Mouse (Mus musculus): ENCODE measurements at regions not wholly inside any gene's neighbourhood (a gene's known extent, or its start where the extent isn't known, plus 50 kb on each side); places are given as distances from the start of the nearest gene placed in this dataset.

GRCm38 (mm10) chr10:99827476-99827875 lies 68.0 kb upstream of the Csl start:
- Histone ChIP-seq H3K79me2 (replicated peaks; ENCODE audit: control insufficient read depth, extremely low read depth, insufficient read depth, poor library complexity, severe bottlenecking) (no peaks in the 10 kb centered on the region), H3K9ac (ENCODE audit: insufficient read depth, low read depth) (no peak overlapping the region)
- dilution Hi-C loops (cut with MboI; ENCODE audit: extremely low pct_ligation_motif_present, extremely low pct_unique_long_range_greater_than_20kb, low sequenced_read_pairs): no loop called here

DNA sequence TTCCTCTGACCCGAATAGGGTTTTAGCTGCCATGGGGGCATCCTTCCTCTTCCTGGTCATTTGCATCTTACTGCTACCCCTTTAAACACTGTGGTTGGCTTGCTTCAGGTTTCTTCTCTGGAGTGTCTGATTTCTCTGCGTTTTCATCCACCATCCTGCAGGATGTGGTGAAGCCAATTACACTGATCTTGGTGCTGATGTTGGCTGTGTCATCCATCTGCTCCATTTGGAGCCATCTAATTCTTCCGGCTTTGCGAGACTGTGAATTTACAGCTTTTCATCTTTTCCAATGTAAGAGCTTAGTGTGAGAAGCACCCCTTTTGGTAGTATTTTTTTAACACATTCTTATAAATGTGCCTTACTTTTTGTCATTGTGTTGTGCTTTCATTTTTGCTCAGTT lies 66.4 kb upstream of the Csl start:
- in situ Hi-C loops (cut with MboI; ENCODE audit: low pct_ligation_motif_present, low pct_unique_long_range_greater_than_20kb, low sequenced_read_pairs): no loop called here
- no peak overlapping the region for H3K27ac ChIP-seq (ENCODE audit: insufficient read depth, low read depth)

More at GRCm38 (mm10) chr10:99827476-99827875, 68.0 kb upstream of the Csl start:
- Histone ChIP-seq H3K27me3 (replicated peaks) (no peaks in the 10 kb centered on the region), H3K4me3 (replicated peaks in 1 of 3; ENCODE audit: low read depth in 2 of 3, low read length in 2 of 3, poor library complexity in 1 of 3) (no peak overlapping the region), H3K4me2 (ENCODE audit: insufficient read depth, low read depth, poor library complexity, severe bottlenecking) (no peak overlapping the region), H3K9me3 (replicated peaks; ENCODE audit: low read length) (peaks cover 41% of the 10 kb centered on the region), H3K36me3 (replicated peaks in 1 of 2; ENCODE audit: control insufficient read depth in 1 of 2, insufficient read depth in 1 of 2, low read length in 1 of 2) (no peaks in the 10 kb centered on the region), H3K4me1 (ENCODE audit: control insufficient read depth in 1 of 2, insufficient read depth in 2 of 2) (no peaks in the 10 kb centered on the region), H3K27ac (ENCODE audit: insufficient read depth, low read depth) (no peak overlapping the region)
- TF ChIP-seq ZKSCAN1 (IDR thresholded peaks at IDR 0.05; ENCODE audit: borderline replicate concordance, low read depth, low read length) (no peak), ETS1 (conservative IDR thresholded peaks at IDR 0.05; ENCODE audit: low read depth, low read length) (no peak), HCFC1 (IDR thresholded peaks at IDR 0.05; ENCODE audit: low read depth, low read length) (no peak), BHLHE40 (IDR thresholded peaks at IDR 0.05; ENCODE audit: low read depth, low read length) (no peak), MYC (IDR thresholded peaks at IDR 0.05; ENCODE audit: low read depth, low read length) (no peak), JUND (conservative IDR thresholded peaks at IDR 0.05; ENCODE audit: low read depth, low read length) (no peak), IRF4 (IDR thresholded peaks at IDR 0.05; ENCODE audit: low read depth, low read length) (no peak), POLR2A (IDR thresholded peaks at IDR 0.05; ENCODE audit: low read depth, low read length) (no peak), POLR2AphosphoS2 (IDR thresholded peaks at IDR 0.05; ENCODE audit: low read depth, low read length) (no peak), MAX (IDR thresholded peaks at IDR 0.05; ENCODE audit: low read length) (no peak), NELFE (IDR thresholded peaks at IDR 0.05; ENCODE audit: low read depth, low read length) (no peak), SMC3 (IDR thresholded peaks at IDR 0.05; ENCODE audit: low read depth, low read length) (no peak), ZMIZ1 (IDR thresholded peaks at IDR 0.05; ENCODE audit: low read depth, low read length) (no peak), JUN (IDR thresholded peaks at IDR 0.05; ENCODE audit: insufficient read depth, low read depth, low read length) (no peak), USF2 (conservative IDR thresholded peaks at IDR 0.05; ENCODE audit: low read depth, low read length) (no peak), ZC3H11A (IDR thresholded peaks at IDR 0.05; ENCODE audit: low read depth, low read length) (no peak)
- no peak for DNase-seq (ENCODE audit: extremely low read depth)
- in situ Hi-C loops (cut with MboI; ENCODE audit: low pct_ligation_motif_present, low pct_unique_long_range_greater_than_20kb, low sequenced_read_pairs): no loop called here

More for the DNA sequence above, 66.4 kb upstream of the Csl start:
- dilution Hi-C loops (cut with MboI; ENCODE audit: extremely low pct_ligation_motif_present, extremely low pct_unique_long_range_greater_than_20kb, low sequenced_read_pairs): no loop called here
- Histone ChIP-seq H3K9ac (ENCODE audit: insufficient read depth, low read depth) (no peak overlapping the region), H3K36me3 (replicated peaks in 1 of 2; ENCODE audit: control insufficient read depth in 1 of 2, insufficient read depth in 1 of 2, low read length in 1 of 2) (no peaks in the 10 kb centered on the region), H3K4me1 (ENCODE audit: control insufficient read depth in 1 of 2, insufficient read depth in 2 of 2) (no peaks in the 10 kb centered on the region), H3K4me3 (replicated peaks in 1 of 3; ENCODE audit: low read depth in 2 of 3, low read length in 2 of 3, poor library complexity in 1 of 3) (no peak overlapping the region), H3K27me3 (replicated peaks) (no peaks in the 10 kb centered on the region), H3K79me2 (replicated peaks; ENCODE audit: control insufficient read depth, extremely low read depth, insufficient read depth, poor library complexity, severe bottlenecking) (no peaks in the 10 kb centered on the region), H3K9me3 (replicated peaks; ENCODE audit: low read length) (peaks cover 43% of the 10 kb centered on the region), H3K4me2 (ENCODE audit: insufficient read depth, low read depth, poor library complexity, severe bottlenecking) (no peak overlapping the region)
- DNase-seq (ENCODE audit: extremely low read depth): no peak
- TF ChIP-seq RAD21 (IDR thresholded peaks at IDR 0.05; ENCODE audit: low read depth, low read length): no peak
- TF ChIP-seq ZMIZ1 (IDR thresholded peaks at IDR 0.05; ENCODE audit: low read depth, low read length): no peak

Data from CH12.LX (cell line).